19 mouse cellular contexts compared by ENCODE assay signal in genomic region chr15:5279831-5280230, GRCm38 (mm10). TPM values are rescaled to one million over a fixed set of nuclear protein-coding genes. Genes with fewer than 3 reads are reported as not detected.
DNase-seq lines count a peak whose midpoint lies in the region; ATAC-seq lines count a peak whose summit lies in the region.
"Had no signal": no experiment of that assay in that cellular context is flagged by ENCODE, and none has a peak within 500 bp of the region (broad histone marks: within the 10 kb centered on the region; RNA-seq: fewer than 3 reads in every experiment).

No protein-coding gene starts in this region.

- H3K27ac ChIP-seq in heart, embryonic 12.5 days (ENCODE audit: poor library complexity, severe bottlenecking), result no peak overlapping the region
- H3K27ac ChIP-seq in brown adipose tissue, adult 24 weeks (replicated peaks; ENCODE audit: low read depth, low read length), result peak overlapping the region; percentile 100
- H3K27ac ChIP-seq: embryonic facial prominence, embryonic 10.5 days; embryonic facial prominence, embryonic 12.5 days; forebrain, embryonic 13.5 days; forebrain, embryonic 15.5 days had no signal

- H3K9me3 ChIP-seq in heart, embryonic 12.5 days (replicated peaks), result peaks cover 7% of the 10 kb centered on the region
- H3K9me3 ChIP-seq: embryonic facial prominence, embryonic 12.5 days; forebrain, embryonic 13.5 days; forebrain, embryonic 15.5 days had no signal

- no peaks in the 10 kb centered on the region for H3K4me1 ChIP-seq in heart, embryonic 12.5 days (replicated peaks)
- H3K4me1 ChIP-seq in brown adipose tissue, adult 24 weeks (ENCODE audit: control insufficient read depth, insufficient read depth, insufficient read length, low read length), result peaks cover 5% of the 10 kb centered on the region
- H3K4me1 ChIP-seq: embryonic facial prominence, embryonic 10.5 days; embryonic facial prominence, embryonic 12.5 days; forebrain, embryonic 13.5 days; forebrain, embryonic 15.5 days had no signal

- no peak overlapping the region for H3K4me3 ChIP-seq in heart, embryonic 12.5 days
- no peak overlapping the region for H3K4me3 ChIP-seq in brown adipose tissue, adult 24 weeks (ENCODE audit: insufficient read depth, low read depth, low read length)
- H3K4me3 ChIP-seq: embryonic facial prominence, embryonic 10.5 days; embryonic facial prominence, embryonic 12.5 days; forebrain, embryonic 13.5 days; forebrain, embryonic 15.5 days had no signal

- H3K4me2 ChIP-seq in heart, embryonic 12.5 days, result no peak overlapping the region
- H3K4me2 ChIP-seq: embryonic facial prominence, embryonic 12.5 days; forebrain, embryonic 13.5 days; forebrain, embryonic 15.5 days had no signal

- H3K9ac ChIP-seq in heart, embryonic 12.5 days, result no peak overlapping the region
- H3K9ac ChIP-seq: embryonic facial prominence, embryonic 12.5 days; forebrain, embryonic 13.5 days; forebrain, embryonic 15.5 days had no signal

- no peaks in the 10 kb centered on the region for H3K27me3 ChIP-seq in heart, embryonic 12.5 days (replicated peaks)
- H3K27me3 ChIP-seq: embryonic facial prominence, embryonic 12.5 days; forebrain, embryonic 13.5 days; forebrain, embryonic 15.5 days had no signal

- H3K36me3 ChIP-seq in heart, embryonic 12.5 days, result no peaks in the 10 kb centered on the region
- H3K36me3 ChIP-seq: embryonic facial prominence, embryonic 10.5 days; embryonic facial prominence, embryonic 12.5 days; forebrain, embryonic 15.5 days had no signal

- peak; percentile 91 for DNase-seq in heart, adult 11 months
- peak; percentile 56 for DNase-seq in heart, adult 8-10 months (ENCODE audit: low spot score)
- DNase-seq in heart, postnatal 14 days, result no peak
- DNase-seq in skeletal muscle tissue, adult 2 months (ENCODE audit: low read depth, low spot score), result peak; percentile 10
- DNase-seq in thymus, postnatal 36 days, result no peak
- DNase-seq: adrenal gland, adult 2 months; adrenal gland, postnatal 10 days; adrenal gland, postnatal 25 days; cerebellum, adult 11-12 months; cerebellum, adult 2 months; cerebellum, adult 9-10 months; cerebellum, postnatal 10 days; cerebellum, postnatal 25 days had no signal

- no peak for ATAC-seq in heart, embryonic 12.5 days (ENCODE audit: insufficient number of reproducible peaks, low FRiP score)
- ATAC-seq: forebrain, embryonic 13.5 days; forebrain, embryonic 15.5 days had no signal

- intact Hi-C loops in heart, postnatal 14 days (cut with DNase I), result no loop called here

- 46% methylated on average over 4 of the region's 4 CpGs for WGBS in heart, embryonic 12.5 days

RNA-seq across cellular contexts. Expression of gene Ptger4, which starts 35.8 kb away (rescaled TPM):
- polyA plus RNA-seq in heart, embryonic 12.5 days (2016; fragmentation: Nextera tagmentation; extraction: Ambion mirVana), result 2.4 and 2.5 TPM in 2 replicates
- total RNA-seq in heart, adult 8-10 months (2022), result 1 to 10 TPM; 2.6 to 4.1 (median 3.1) TPM
- total RNA-seq in heart, postnatal 14 days (2021), result 1 to 10 TPM; 2.8 to 3.0 TPM
- 2.6 and 3.1 TPM in 2 replicates for polyA plus RNA-seq in brown adipose tissue, adult 24 weeks (2012; ENCODE audit: insufficient read depth, insufficient read length, missing spikeins)

Comparison
In these comparisons a context has a peak if more than half of its experiments do, and no peak if none do; other contexts are left out.
1. DNase-seq: peak in heart, adult 11 months (single experiment), heart, adult 8-10 months (single experiment) and skeletal muscle tissue, adult 2 months (single experiment); none in heart, postnatal 14 days (0 of 2) and thymus, postnatal 36 days (0 of 2).